Mouse (Mus musculus) ES-Bruce4 (cell line): ENCODE data around the gene 3110001I22Rik.

Experiments
- CTCF ChIP-seq: IDR thresholded peaks from one replicate; pipeline ENCODE4 v1.8.1; 2011; ENCODE audit warnings: low read depth, low read length
- EP300 ChIP-seq: IDR thresholded peaks from 2 replicates; pipeline ENCODE4 v1.6.1; 2011; ENCODE audit warnings: low read depth, low read length; ENCODE audit not compliant: insufficient read depth
- POLR2A ChIP-seq: IDR thresholded peaks from one replicate; pipeline ENCODE4 v1.8.1; 2011; ENCODE audit warnings: low read length; ENCODE audit not compliant: insufficient read depth

GRCm38 (mm10) chr16:13673114-13673513 lies 1.4 kb downstream of the 3110001I22Rik start:
- TF ChIP-seq CTCF: no peak
- TF ChIP-seq EP300: no peak
- TF ChIP-seq POLR2A: no peak
